Mouse (Mus musculus) heart, postnatal 0 days (tissue): ENCODE measurements around the gene Clstn3. TPM values are rescaled to one million over a fixed set of nuclear protein-coding genes. Genes with fewer than 3 reads are reported as not detected.
A peak's percentile ranks its signal among the peaks of the same experiment; 100 is the strongest.

Experiments
- ATAC-seq: fragments of 200-750 bp; cut with Nextera tagmentation; 2 replicates; pipeline ENCODE4 v1.8.0; 2017; ENCODE audit warnings: low read depth, moderate number of reproducible peaks, moderate library complexity; ENCODE audit not compliant: insufficient read depth
- DNase-seq: peaks from one replicate; pipeline ENCODE4 v3.0.0-alpha.2; 2016; ENCODE audit warnings: low spot score
- H3K27ac ChIP-seq: fragments of 300-500 bp; sonication (generic); 2 replicates; pipeline ENCODE4 v1.5.1; 2014; ENCODE audit warnings: low read depth, mild to moderate bottlenecking
- H3K27me3 ChIP-seq: fragments of 300-500 bp; sonication (generic); 2 replicates; pipeline ENCODE4 v1.6.1; 2014; ENCODE audit warnings: low read length, mixed read lengths; ENCODE audit not compliant: control insufficient read depth, insufficient read depth
- H3K36me3 ChIP-seq: fragments of 300-500 bp; sonication (generic); replicated peaks from 2 replicates; pipeline ENCODE4 v1.6.1; 2014; ENCODE audit warnings: low read length, mixed read lengths; ENCODE audit not compliant: control insufficient read depth, insufficient read depth
- H3K4me1 ChIP-seq: fragments of 300-500 bp; sonication (generic); 2 replicates; pipeline ENCODE4 v1.6.1; 2014; ENCODE audit warnings: antibody characterized with exemption; ENCODE audit not compliant: control insufficient read depth, insufficient read depth
- H3K4me2 ChIP-seq: fragments of 300-500 bp; sonication (generic); 2 replicates; pipeline ENCODE4 v1.6.1; 2014; ENCODE audit warnings: low read depth, mild to moderate bottlenecking, low read length, moderate library complexity
- H3K4me3 ChIP-seq: fragments of 300-500 bp; sonication (generic); 2 replicates; pipeline ENCODE4 v1.5.1; 2014; ENCODE audit warnings: low read depth, low read length
- H3K9ac ChIP-seq: fragments of 300-500 bp; sonication (generic); replicated peaks from 2 replicates; pipeline ENCODE4 v1.6.1; 2014; ENCODE audit warnings: low read depth, low read length, mixed read lengths
- H3K9me3 ChIP-seq: fragments of 300-500 bp; sonication (generic); replicated peaks from 2 replicates; pipeline ENCODE4 v1.6.1; 2016; ENCODE audit warnings: low read length; ENCODE audit not compliant: control insufficient read depth
- CTCF ChIP-seq: IDR thresholded peaks from 2 replicates; pipeline ENCODE4 v1.5.1; 2016; ENCODE audit warnings: antibody characterized with exemption, control low read depth, low read depth
- EP300 ChIP-seq: IDR thresholded peaks from 2 replicates; pipeline ENCODE4 v1.6.1; 2016; ENCODE audit warnings: antibody characterized with exemption, low read depth
- WGBS: fragments of 180-500 bp; shearing (Covaris S2); extraction: QIAGEN DNeasy Blood & Tissue Kit; methylation state at CpG from one replicate; pipeline ENCODE4 v1.1.7; 2014; 5-methylcytosine and 5-hydroxymethylcytosine counted together
- polyA plus RNA-seq: library from polyadenylated mRNA; unstranded; fragments of >200 nt; fragmentation: Nextera tagmentation; extraction: Ambion mirVana; gene quantifications from 2 replicates; pipeline ENCODE4 v1.2.1, GENCODE M21; 2015
- total RNA-seq: library from RNA; depleted of rRNA; stranded (reverse); fragments of >200 nt; gene quantifications from 2 replicates; pipeline ENCODE4 v1.2.3, GENCODE M21; 2014; ENCODE audit warnings: low replicate concordance

Gene Clstn3
- total and polyA plus RNA-seq, 2 experiments from 2014 or later: 0.16 to 0.84 TPM

GRCm38 (mm10) chr6:124424068-124424498, 40.5 kb downstream of the Clstn3 start:
- no peak overlapping the region for H3K4me3 ChIP-seq
- no peak overlapping the region for H3K9ac ChIP-seq
- peaks cover 16% of the 10 kb centered on the region for H3K4me1 ChIP-seq
- no peaks in the 10 kb centered on the region for H3K36me3 ChIP-seq
- H3K27ac ChIP-seq: no peak overlapping the region
- H3K4me2 ChIP-seq: no peak overlapping the region
- DNase-seq (no peak), ATAC-seq (no peak)
- no peaks in the 10 kb centered on the region for H3K9me3 ChIP-seq
- H3K27me3 ChIP-seq: peaks cover 5% of the 10 kb centered on the region
- no peak for TF ChIP-seq CTCF
- no peak for TF ChIP-seq EP300
- 15% methylated on average over 1 of the region's 1 CpGs for WGBS

GRCm38 (mm10) chr6:124418686-124419085, 45.9 kb downstream of the Clstn3 start:
- TF ChIP-seq CTCF (no peak), EP300 (no peak)
- Histone ChIP-seq H3K4me2 (no peak overlapping the region), H3K27ac (no peak overlapping the region), H3K4me3 (no peak overlapping the region), H3K9ac (no peak overlapping the region), H3K4me1 (no peaks in the 10 kb centered on the region), H3K9me3 (no peaks in the 10 kb centered on the region), H3K36me3 (no peaks in the 10 kb centered on the region), H3K27me3 (no peaks in the 10 kb centered on the region)
- ATAC-seq: no peak
- no peak for DNase-seq
- 84% methylated on average over 3 of the region's 3 CpGs for WGBS

GRCm38 (mm10) chr6:124415347-124416088, 49.1 kb downstream of the Clstn3 start:
- H3K36me3 ChIP-seq: peaks cover 6% of the 10 kb centered on the region; the same call in 1 of the 2 replicates
- DNase-seq (peak; percentile 67), ATAC-seq (peak; percentile 44)
- TF ChIP-seq CTCF (peak; percentile 69), EP300 (no peak)
- no peaks in the 10 kb centered on the region for H3K27me3 ChIP-seq
- peak overlapping the region; percentile 68 for H3K4me2 ChIP-seq
- H3K4me3 ChIP-seq: peak overlapping the region; percentile 94
- peak overlapping the region; percentile 91 for H3K27ac ChIP-seq
- H3K9me3 ChIP-seq: no peaks in the 10 kb centered on the region
- H3K9ac ChIP-seq: peak overlapping the region; percentile 84
- H3K4me1 ChIP-seq: no peaks in the 10 kb centered on the region
- WGBS: 4% methylated on average over 21 of the region's 21 CpGs

- DNase-seq (peak; percentile 98), ATAC-seq (peak; percentile 98)
- peak within 1 kb of the TSS; percentile 94 for H3K4me3 ChIP-seq
- peak within 1 kb of the TSS; percentile 91 for H3K27ac ChIP-seq
- H3K4me2 ChIP-seq: peak within 1 kb of the TSS; percentile 68
- 0% methylated on average over 33 of the region's 36 CpGs for WGBS
- H3K9ac ChIP-seq: peak within 1 kb of the TSS; percentile 84
- TF ChIP-seq EP300 (no peak), CTCF (no peak)
- no peaks in the 10 kb centered on the region for H3K4me1 ChIP-seq
- H3K36me3 ChIP-seq: peaks cover 7% of the 10 kb centered on the region; the same call in 1 of the 2 replicates
- H3K9me3 ChIP-seq: no peaks in the 10 kb centered on the region
- H3K27me3 ChIP-seq: no peaks in the 10 kb centered on the region
Observed at GRCm38 (mm10) chr6:124414927-124415325, 49.7 kb downstream of the Clstn3 start, which contains the start of gene Pex5. Gene Pex5, minus strand, starts transcription at chr6:124415067.

- H3K27me3 ChIP-seq: no peaks in the 10 kb centered on the region
- H3K36me3 ChIP-seq: peaks cover 7% of the 10 kb centered on the region; the same call in 1 of the 2 replicates
- ATAC-seq (peak; percentile 22), DNase-seq (peak; percentile 9)
- peak overlapping the region; percentile 94 for H3K4me3 ChIP-seq
- WGBS: 3% methylated on average over 43 of the region's 45 CpGs
- peak overlapping the region; percentile 91 for H3K27ac ChIP-seq
- H3K9ac ChIP-seq: peak overlapping the region; percentile 84
- no peaks in the 10 kb centered on the region for H3K4me1 ChIP-seq
- peak overlapping the region; percentile 68 for H3K4me2 ChIP-seq
- TF ChIP-seq CTCF (no peak), EP300 (no peak)
- H3K9me3 ChIP-seq: no peaks in the 10 kb centered on the region
Observed at GRCm38 (mm10) chr6:124414150-124414926, 50.3 kb downstream of the Clstn3 start.
